Mouse (Mus musculus): ENCODE measurements around the gene Rer1. TPM values are rescaled to one million over a fixed set of nuclear protein-coding genes. Genes with fewer than 3 reads are reported as not detected.

Rer1 gene
- polyA plus RNA-seq (2014; fragmentation: Nextera tagmentation; extraction: Ambion mirVana) = 160 and 177 TPM in 2 replicates

- ATAC-seq (ENCODE audit: insufficient read depth) (peak; percentile 97), DNase-seq (peak; percentile 100)
- under 1% methylated on average over 85 of the region's 85 CpGs for WGBS
- no peaks in the 10 kb centered on the region for H3K27me3 ChIP-seq (ENCODE audit: insufficient read depth, low read length)
- H3K4me1 ChIP-seq (ENCODE audit: insufficient read depth) = peaks cover 15% of the 10 kb centered on the region
- H3K9me3 ChIP-seq (ENCODE audit: low read depth, low read length) = no peaks in the 10 kb centered on the region
- peak within 1 kb of the TSS; percentile 98 for H3K4me2 ChIP-seq
- no peak for TF ChIP-seq CTCF (IDR thresholded peaks at IDR 0.05; ENCODE audit: low read depth)
- H3K4me3 ChIP-seq (ENCODE audit: low read depth, low read length) = peak within 1 kb of the TSS; percentile 91
- peaks cover 27% of the 10 kb centered on the region for H3K36me3 ChIP-seq (ENCODE audit: insufficient read depth)
- peak within 1 kb of the TSS; percentile 90 for H3K27ac ChIP-seq (ENCODE audit: low read depth)
- peak within 1 kb of the TSS; percentile 85 for H3K9ac ChIP-seq
These were observed at the start of gene Rer1, which contains the start of gene Morn1 for GRCm38 (mm10) chr4:155086108-155087024. TSS of gene Rer1 (minus strand) at chr4:155086382. TSS of gene Morn1 (plus strand) at chr4:155086577.

- peak overlapping the region; percentile 31; the same call in 1 of the 2 replicates for H3K4me2 ChIP-seq
- DNase-seq = no peak
- H3K9ac ChIP-seq = no peak overlapping the region
- H3K27ac ChIP-seq (ENCODE audit: low read depth) = peak overlapping the region; percentile 91
- no peak for ATAC-seq (ENCODE audit: insufficient read depth)
- peaks cover 33% of the 10 kb centered on the region for H3K4me1 ChIP-seq (ENCODE audit: insufficient read depth)
- 84% methylated on average over 7 of the region's 7 CpGs for WGBS
- H3K4me3 ChIP-seq (ENCODE audit: low read depth, low read length) = no peak overlapping the region
- no peaks in the 10 kb centered on the region for H3K27me3 ChIP-seq (ENCODE audit: insufficient read depth, low read length)
- H3K36me3 ChIP-seq (ENCODE audit: insufficient read depth) = no peaks in the 10 kb centered on the region
- TF ChIP-seq CTCF (IDR thresholded peaks at IDR 0.05; ENCODE audit: low read depth) = no peak
- H3K9me3 ChIP-seq (ENCODE audit: low read depth, low read length) = no peaks in the 10 kb centered on the region
These were observed 48.5 kb upstream of the Rer1 start for GRCm38 (mm10) chr4:155134686-155135172.

- Histone ChIP-seq H3K36me3 (ENCODE audit: insufficient read depth) (no peaks in the 10 kb centered on the region), H3K4me1 (ENCODE audit: insufficient read depth) (peaks cover 36% of the 10 kb centered on the region), H3K27me3 (ENCODE audit: insufficient read depth, low read length) (no peaks in the 10 kb centered on the region), H3K4me2 (peak overlapping the region; percentile 31), H3K4me3 (ENCODE audit: low read depth, low read length) (no peak overlapping the region), H3K9ac (no peak overlapping the region), H3K27ac (ENCODE audit: low read depth) (peak overlapping the region; percentile 91), H3K9me3 (ENCODE audit: low read depth, low read length) (no peaks in the 10 kb centered on the region)
- peak; percentile 72 for ATAC-seq (ENCODE audit: insufficient read depth)
- peak; percentile 82 for DNase-seq
- no peak for TF ChIP-seq CTCF (IDR thresholded peaks at IDR 0.05; ENCODE audit: low read depth)
- WGBS = 11% methylated on average over 20 of the region's 20 CpGs
These were observed 47.7 kb upstream of the Rer1 start for GRCm38 (mm10) chr4:155133658-155134417.

- Histone ChIP-seq H3K9ac (no peak overlapping the region), H3K27me3 (ENCODE audit: insufficient read depth, low read length) (no peaks in the 10 kb centered on the region), H3K4me2 (no peak overlapping the region; the same call in 1 of the 2 replicates), H3K4me3 (ENCODE audit: low read depth, low read length) (no peak overlapping the region), H3K36me3 (ENCODE audit: insufficient read depth) (no peaks in the 10 kb centered on the region), H3K4me1 (ENCODE audit: insufficient read depth) (peaks cover 36% of the 10 kb centered on the region), H3K27ac (ENCODE audit: low read depth) (peak overlapping the region; percentile 91), H3K9me3 (ENCODE audit: low read depth, low read length) (no peaks in the 10 kb centered on the region)
- TF ChIP-seq CTCF (IDR thresholded peaks at IDR 0.05; ENCODE audit: low read depth) = no peak
- WGBS = 24% methylated on average over 3 of the region's 3 CpGs
- ATAC-seq (ENCODE audit: insufficient read depth) = no peak
- no peak for DNase-seq
These were observed 47.0 kb upstream of the Rer1 start for GRCm38 (mm10) chr4:155133188-155133587.

- Histone ChIP-seq H3K9me3 (ENCODE audit: low read depth, low read length) (no peaks in the 10 kb centered on the region), H3K4me1 (ENCODE audit: insufficient read depth) (peaks cover 31% of the 10 kb centered on the region), H3K4me2 (no peak overlapping the region), H3K36me3 (ENCODE audit: insufficient read depth) (no peaks in the 10 kb centered on the region), H3K9ac (no peak overlapping the region), H3K27ac (ENCODE audit: low read depth) (peak overlapping the region; percentile 71), H3K27me3 (ENCODE audit: insufficient read depth, low read length) (no peaks in the 10 kb centered on the region), H3K4me3 (ENCODE audit: low read depth, low read length) (no peak overlapping the region)
- no peak for DNase-seq
- no peak for ATAC-seq (ENCODE audit: insufficient read depth)
- no peak for TF ChIP-seq CTCF (IDR thresholded peaks at IDR 0.05; ENCODE audit: low read depth)
- 51% methylated on average over 7 of the region's 7 CpGs for WGBS
These were observed 44.4 kb upstream of the Rer1 start for GRCm38 (mm10) chr4:155130616-155131015.

GRCm38 (mm10) chr4:155129996-155130395 lies 43.8 kb upstream of the Rer1 start:
- H3K36me3 ChIP-seq (ENCODE audit: insufficient read depth) = no peaks in the 10 kb centered on the region
- ATAC-seq (ENCODE audit: insufficient read depth) = no peak
- H3K27ac ChIP-seq (ENCODE audit: low read depth) = peak overlapping the region; percentile 71
- no peak overlapping the region for H3K4me3 ChIP-seq (ENCODE audit: low read depth, low read length)
- peak; percentile 73 for DNase-seq
- WGBS = 57% methylated on average over 14 of the region's 14 CpGs
- no peak overlapping the region for H3K9ac ChIP-seq
- no peaks in the 10 kb centered on the region for H3K9me3 ChIP-seq (ENCODE audit: low read depth, low read length)
- no peak overlapping the region for H3K4me2 ChIP-seq
- no peak for TF ChIP-seq CTCF (IDR thresholded peaks at IDR 0.05; ENCODE audit: low read depth)
- H3K4me1 ChIP-seq (ENCODE audit: insufficient read depth) = peaks cover 31% of the 10 kb centered on the region
- no peaks in the 10 kb centered on the region for H3K27me3 ChIP-seq (ENCODE audit: insufficient read depth, low read length)
